Mouse (Mus musculus): Measurements from ENCODE around the gene Ptpro. TPM values are rescaled to one million over a fixed set of nuclear protein-coding genes. Genes with fewer than 3 reads are reported as not detected.

Gene Ptpro
- polyA plus RNA-seq (2015; fragmentation: Nextera tagmentation; extraction: Ambion mirVana) = 36.1 and 39.9 TPM in 2 replicates

- peak; percentile 90 for ATAC-seq (ENCODE audit: low FRiP score)
- Histone ChIP-seq H3K9ac (peak within 1 kb of the TSS; percentile 85), H3K9me3 (no peaks in the 10 kb centered on the region), H3K4me2 (peak within 1 kb of the TSS; percentile 69), H3K27ac (peak within 1 kb of the TSS; percentile 96), H3K4me1 (replicated peaks) (peaks cover 7% of the 10 kb centered on the region), H3K27me3 (no peaks in the 10 kb centered on the region), H3K36me3 (no peaks in the 10 kb centered on the region), H3K4me3 (peak within 1 kb of the TSS; percentile 70)
- under 1% methylated on average over 53 of the region's 53 CpGs for WGBS
These were observed at the start of gene Ptpro for GRCm38 (mm10) chr6:137252194-137252886. TSS of gene Ptpro (plus strand) at chr6:137252319.

- 92% methylated on average over 4 of the region's 4 CpGs for WGBS
These were observed 49.5 kb upstream of the Ptpro start for GRCm38 (mm10) chr6:137202661-137203060.

GRCm38 (mm10) chr6:137205662-137206400 is 46.3 kb upstream of the Ptpro start:
- ATAC-seq (ENCODE audit: low FRiP score) = no peak
- H3K4me2 ChIP-seq = no peak overlapping the region
- H3K36me3 ChIP-seq = no peaks in the 10 kb centered on the region
- no peaks in the 10 kb centered on the region for H3K27me3 ChIP-seq
- WGBS = 61% methylated on average over 11 of the region's 11 CpGs
- H3K4me1 ChIP-seq (replicated peaks) = no peaks in the 10 kb centered on the region
- no peak overlapping the region for H3K9ac ChIP-seq
- H3K4me3 ChIP-seq = no peak overlapping the region
- H3K27ac ChIP-seq = no peak overlapping the region
- no peaks in the 10 kb centered on the region for H3K9me3 ChIP-seq

More at GRCm38 (mm10) chr6:137202661-137203060, 49.5 kb upstream of the Ptpro start:
- Histone ChIP-seq H3K9me3 (no peaks in the 10 kb centered on the region), H3K4me3 (no peak overlapping the region), H3K9ac (no peak overlapping the region), H3K4me2 (no peak overlapping the region), H3K27ac (no peak overlapping the region), H3K36me3 (no peaks in the 10 kb centered on the region), H3K4me1 (replicated peaks) (no peaks in the 10 kb centered on the region), H3K27me3 (no peaks in the 10 kb centered on the region)
- no peak for ATAC-seq (ENCODE audit: low FRiP score)

GRCm38 (mm10) chr6:137207126-137207525 is 45.0 kb upstream of the Ptpro start:
- 93% methylated on average over 6 of the region's 6 CpGs for WGBS
- Histone ChIP-seq H3K4me3 (no peak overlapping the region), H3K9me3 (no peaks in the 10 kb centered on the region)

GRCm38 (mm10) chr6:137209992-137210391 is 42.1 kb upstream of the Ptpro start:
- Histone ChIP-seq H3K9ac (no peak overlapping the region), H3K27me3 (no peaks in the 10 kb centered on the region), H3K4me2 (no peak overlapping the region), H3K9me3 (no peaks in the 10 kb centered on the region), H3K4me3 (no peak overlapping the region), H3K27ac (no peak overlapping the region), H3K36me3 (no peaks in the 10 kb centered on the region), H3K4me1 (replicated peaks) (no peaks in the 10 kb centered on the region)
- no peak for ATAC-seq (ENCODE audit: low FRiP score)
- 81% methylated on average over 8 of the region's 8 CpGs for WGBS

More at GRCm38 (mm10) chr6:137207126-137207525, 45.0 kb upstream of the Ptpro start:
- ATAC-seq (ENCODE audit: low FRiP score) = no peak
- Histone ChIP-seq H3K4me1 (replicated peaks) (no peaks in the 10 kb centered on the region), H3K36me3 (no peaks in the 10 kb centered on the region), H3K27me3 (no peaks in the 10 kb centered on the region), H3K27ac (no peak overlapping the region), H3K9ac (no peak overlapping the region), H3K4me2 (no peak overlapping the region)

- no peaks in the 10 kb centered on the region for H3K27me3 ChIP-seq
- H3K9ac ChIP-seq = no peak overlapping the region
- WGBS = 92% methylated on average over 10 of the region's 10 CpGs
- H3K9me3 ChIP-seq = no peaks in the 10 kb centered on the region
- H3K36me3 ChIP-seq = no peaks in the 10 kb centered on the region
- no peak for ATAC-seq (ENCODE audit: low FRiP score)
- no peak overlapping the region for H3K27ac ChIP-seq
- H3K4me1 ChIP-seq (replicated peaks) = no peaks in the 10 kb centered on the region
- H3K4me3 ChIP-seq = no peak overlapping the region
- no peak overlapping the region for H3K4me2 ChIP-seq
These were observed 41.1 kb upstream of the Ptpro start for GRCm38 (mm10) chr6:137210991-137211390.

GRCm38 (mm10) chr6:137211441-137211840 is 40.7 kb upstream of the Ptpro start:
- Histone ChIP-seq H3K9ac (no peak overlapping the region), H3K9me3 (no peaks in the 10 kb centered on the region), H3K27ac (no peak overlapping the region), H3K4me3 (no peak overlapping the region), H3K36me3 (no peaks in the 10 kb centered on the region), H3K4me2 (no peak overlapping the region), H3K27me3 (no peaks in the 10 kb centered on the region), H3K4me1 (replicated peaks) (no peaks in the 10 kb centered on the region)
- 80% methylated on average over 2 of the region's 2 CpGs for WGBS
- no peak for ATAC-seq (ENCODE audit: low FRiP score)

GRCm38 (mm10) chr6:137217841-137218463 is 34.2 kb upstream of the Ptpro start:
- 77% methylated on average over 8 of the region's 8 CpGs for WGBS
- no peak overlapping the region for H3K4me3 ChIP-seq
- no peak overlapping the region for H3K27ac ChIP-seq
- H3K27me3 ChIP-seq = no peaks in the 10 kb centered on the region
- no peak overlapping the region for H3K9ac ChIP-seq
- ATAC-seq (ENCODE audit: low FRiP score) = no peak
- H3K4me1 ChIP-seq (replicated peaks) = no peaks in the 10 kb centered on the region
- H3K4me2 ChIP-seq = no peak overlapping the region
- no peaks in the 10 kb centered on the region for H3K36me3 ChIP-seq
- H3K9me3 ChIP-seq = no peaks in the 10 kb centered on the region

- Histone ChIP-seq H3K36me3 (no peaks in the 10 kb centered on the region), H3K4me2 (peak overlapping the region; percentile 69), H3K27ac (peak overlapping the region; percentile 96), H3K4me1 (replicated peaks) (peaks cover 7% of the 10 kb centered on the region), H3K27me3 (no peaks in the 10 kb centered on the region), H3K9ac (peak overlapping the region; percentile 85), H3K4me3 (peak overlapping the region; percentile 70), H3K9me3 (no peaks in the 10 kb centered on the region)
- WGBS = 0% methylated on average over 15 of the region's 15 CpGs
- ATAC-seq (ENCODE audit: low FRiP score) = peak; percentile 48
These were observed 746 bp downstream of the Ptpro start for GRCm38 (mm10) chr6:137252887-137253242.

GRCm38 (mm10) chr6:137253415-137253814 is 1.3 kb downstream of the Ptpro start:
- H3K9me3 ChIP-seq = no peaks in the 10 kb centered on the region
- H3K4me1 ChIP-seq (replicated peaks) = peaks cover 7% of the 10 kb centered on the region
- H3K4me3 ChIP-seq = peak overlapping the region; percentile 70
- no peak overlapping the region for H3K27ac ChIP-seq
- WGBS = 8% methylated on average over 7 of the region's 7 CpGs
- H3K27me3 ChIP-seq = no peaks in the 10 kb centered on the region
- no peak for ATAC-seq (ENCODE audit: low FRiP score)
- H3K36me3 ChIP-seq = no peaks in the 10 kb centered on the region
- H3K9ac ChIP-seq = peak overlapping the region; percentile 85
- peak overlapping the region; percentile 69 for H3K4me2 ChIP-seq

GRCm38 (mm10) chr6:137261033-137261432 is 8.9 kb downstream of the Ptpro start:
- 100% methylated on average over 1 of the region's 1 CpGs for WGBS
- Histone ChIP-seq H3K4me2 (no peak overlapping the region), H3K9ac (no peak overlapping the region), H3K9me3 (no peaks in the 10 kb centered on the region), H3K27me3 (no peaks in the 10 kb centered on the region), H3K4me1 (replicated peaks) (peaks cover 4% of the 10 kb centered on the region; the same call in 1 of the 2 replicates), H3K4me3 (no peak overlapping the region), H3K27ac (no peak overlapping the region), H3K36me3 (no peaks in the 10 kb centered on the region)
- no peak for ATAC-seq (ENCODE audit: low FRiP score)

- 27% methylated on average over 3 of the region's 3 CpGs for WGBS
- H3K4me2 ChIP-seq = no peak overlapping the region
- peaks cover 7% of the 10 kb centered on the region; the same call in 1 of the 2 replicates for H3K4me1 ChIP-seq (replicated peaks)
These were observed 10.0 kb downstream of the Ptpro start for GRCm38 (mm10) chr6:137262087-137262486.

More at GRCm38 (mm10) chr6:137262087-137262486, 10.0 kb downstream of the Ptpro start:
- no peak for ATAC-seq (ENCODE audit: low FRiP score)
- H3K9ac ChIP-seq = no peak overlapping the region
- H3K9me3 ChIP-seq = no peaks in the 10 kb centered on the region
- H3K36me3 ChIP-seq = no peaks in the 10 kb centered on the region
- H3K27ac ChIP-seq = no peak overlapping the region
- H3K4me3 ChIP-seq = no peak overlapping the region
- H3K27me3 ChIP-seq = no peaks in the 10 kb centered on the region

All from hindbrain, embryonic 13.5 days (tissue).